Mouse (Mus musculus): ENCODE data around the gene Qpctl.

The Qpctl gene

GRCm38 (mm10) chr7:19092381-19093173, 56.5 kb downstream of the Qpctl start:
- intact Hi-C loops (cut with DNase I) = loop anchor here (2.0 kb wide), 1 partner anchor 22 kb away; no protein-coding TSS in a partner anchor

- intact Hi-C loops (cut with DNase I) = loop anchor here (2.0 kb wide), 1 partner anchor 21 kb away; no protein-coding TSS in a partner anchor
Measured at GRCm38 (mm10) chr7:19091913-19092312, 57.2 kb downstream of the Qpctl start.

Small RNA genes within 50 kb of the gene (microRNA-seq; reads per million reads assigned to microRNA genes)
- gene Mir330 = 481 to 916 reads per million in 2 experiments
